Mouse (Mus musculus): Measurements from ENCODE around the gene Arpc4. TPM values are rescaled to one million over a fixed set of nuclear protein-coding genes. Genes with fewer than 3 reads are reported as not detected.

Arpc4 gene
- polyA plus RNA-seq, 1 experiment from 2014 or later = 327 TPM

GRCm38 (mm10) chr6:113392387-113393071, 14.6 kb downstream of the Arpc4 start:
- peak overlapping the region; percentile 53 for H3K4me3 ChIP-seq (replicated peaks)
- ATAC-seq (ENCODE audit: low FRiP score) = peak; percentile 88
- 0% methylated on average over 51 of the region's 51 CpGs for whole genome bisulfite sequencing
- no peaks in the 10 kb centered on the region for H3K9me3 ChIP-seq
- peaks cover 41% of the 10 kb centered on the region for H3K36me3 ChIP-seq (replicated peaks)
- H3K9ac ChIP-seq = peak overlapping the region; percentile 72
- peak overlapping the region; percentile 87 for H3K27ac ChIP-seq
- peaks cover 17% of the 10 kb centered on the region for H3K4me1 ChIP-seq
- peak overlapping the region; percentile 87 for H3K4me2 ChIP-seq
- no peaks in the 10 kb centered on the region for H3K27me3 ChIP-seq

- Histone ChIP-seq H3K4me3 (replicated peaks) (no peak overlapping the region), H3K27ac (no peak overlapping the region), H3K4me1 (peaks cover 17% of the 10 kb centered on the region), H3K27me3 (no peaks in the 10 kb centered on the region), H3K9ac (no peak overlapping the region), H3K36me3 (replicated peaks) (peaks cover 27% of the 10 kb centered on the region), H3K4me2 (no peak overlapping the region), H3K9me3 (no peaks in the 10 kb centered on the region)
- ATAC-seq (ENCODE audit: low FRiP score) = no peak
- 93% methylated on average over 6 of the region's 6 CpGs for WGBS
Measured at GRCm38 (mm10) chr6:113393951-113394350, 16.0 kb downstream of the Arpc4 start.

- ATAC-seq (ENCODE audit: low FRiP score) = no peak
- Histone ChIP-seq H3K9ac (no peak overlapping the region), H3K4me1 (peaks cover 17% of the 10 kb centered on the region), H3K9me3 (no peaks in the 10 kb centered on the region), H3K36me3 (replicated peaks) (peaks cover 18% of the 10 kb centered on the region), H3K4me2 (no peak overlapping the region), H3K4me3 (replicated peaks) (no peak overlapping the region), H3K27ac (no peak overlapping the region), H3K27me3 (no peaks in the 10 kb centered on the region)
- WGBS = 94% methylated on average over 11 of the region's 11 CpGs
Measured at GRCm38 (mm10) chr6:113394811-113395210, 16.9 kb downstream of the Arpc4 start.

GRCm38 (mm10) chr6:113395501-113395900, 17.6 kb downstream of the Arpc4 start:
- no peaks in the 10 kb centered on the region for H3K9me3 ChIP-seq
- peaks cover 17% of the 10 kb centered on the region for H3K4me1 ChIP-seq
- no peak overlapping the region for H3K4me3 ChIP-seq (replicated peaks)
- no peak overlapping the region for H3K9ac ChIP-seq
- WGBS = 90% methylated on average over 6 of the region's 6 CpGs
- no peaks in the 10 kb centered on the region for H3K27me3 ChIP-seq
- H3K27ac ChIP-seq = no peak overlapping the region
- no peak overlapping the region for H3K4me2 ChIP-seq
- peaks cover 13% of the 10 kb centered on the region for H3K36me3 ChIP-seq (replicated peaks)
- ATAC-seq (ENCODE audit: low FRiP score) = no peak

- peaks cover 13% of the 10 kb centered on the region for H3K36me3 ChIP-seq (replicated peaks)
- no peak for ATAC-seq (ENCODE audit: low FRiP score)
- WGBS = 82% methylated on average over 10 of the region's 10 CpGs
Measured at GRCm38 (mm10) chr6:113396270-113397030, 18.5 kb downstream of the Arpc4 start.

GRCm38 (mm10) chr6:113402094-113402493, 24.2 kb downstream of the Arpc4 start:
- H3K9me3 ChIP-seq = no peaks in the 10 kb centered on the region

More at GRCm38 (mm10) chr6:113396270-113397030, 18.5 kb downstream of the Arpc4 start:
- Histone ChIP-seq H3K9me3 (no peaks in the 10 kb centered on the region), H3K4me2 (no peak overlapping the region), H3K9ac (no peak overlapping the region), H3K4me3 (replicated peaks) (no peak overlapping the region), H3K27ac (no peak overlapping the region), H3K4me1 (peaks cover 16% of the 10 kb centered on the region), H3K27me3 (no peaks in the 10 kb centered on the region)

GRCm38 (mm10) chr6:113404649-113405448, 26.9 kb downstream of the Arpc4 start:
- no peak overlapping the region for H3K4me3 ChIP-seq (replicated peaks)
- no peaks in the 10 kb centered on the region for H3K4me1 ChIP-seq
- no peaks in the 10 kb centered on the region for H3K9me3 ChIP-seq
- WGBS = 75% methylated on average over 12 of the region's 12 CpGs
- no peak overlapping the region for H3K9ac ChIP-seq
- H3K27me3 ChIP-seq = no peaks in the 10 kb centered on the region
- H3K36me3 ChIP-seq (replicated peaks) = peaks cover 13% of the 10 kb centered on the region
- no peak for ATAC-seq (ENCODE audit: low FRiP score)
- no peak overlapping the region for H3K4me2 ChIP-seq
- H3K27ac ChIP-seq = no peak overlapping the region

More at GRCm38 (mm10) chr6:113402094-113402493, 24.2 kb downstream of the Arpc4 start:
- ATAC-seq (ENCODE audit: low FRiP score) = no peak
- Histone ChIP-seq H3K36me3 (replicated peaks) (peaks cover 2% of the 10 kb centered on the region), H3K27ac (no peak overlapping the region), H3K4me2 (no peak overlapping the region), H3K27me3 (no peaks in the 10 kb centered on the region), H3K4me1 (no peaks in the 10 kb centered on the region), H3K9ac (no peak overlapping the region), H3K4me3 (replicated peaks) (no peak overlapping the region)
- WGBS = 95% methylated on average over 13 of the region's 13 CpGs

GRCm38 (mm10) chr6:113405483-113405882, 27.6 kb downstream of the Arpc4 start:
- Histone ChIP-seq H3K4me2 (no peak overlapping the region), H3K4me1 (no peaks in the 10 kb centered on the region), H3K9me3 (no peaks in the 10 kb centered on the region), H3K27ac (no peak overlapping the region), H3K4me3 (replicated peaks) (no peak overlapping the region), H3K27me3 (no peaks in the 10 kb centered on the region), H3K9ac (no peak overlapping the region), H3K36me3 (replicated peaks) (peaks cover 13% of the 10 kb centered on the region)
- ATAC-seq (ENCODE audit: low FRiP score) = no peak
- WGBS = 89% methylated on average over 6 of the region's 6 CpGs

- Histone ChIP-seq H3K4me1 (no peaks in the 10 kb centered on the region), H3K27ac (no peak overlapping the region), H3K4me2 (no peak overlapping the region), H3K4me3 (replicated peaks) (no peak overlapping the region), H3K9me3 (no peaks in the 10 kb centered on the region), H3K9ac (no peak overlapping the region), H3K27me3 (no peaks in the 10 kb centered on the region), H3K36me3 (replicated peaks) (peaks cover 13% of the 10 kb centered on the region)
- WGBS = 81% methylated on average over 9 of the region's 9 CpGs
- ATAC-seq (ENCODE audit: low FRiP score) = no peak
Measured at GRCm38 (mm10) chr6:113406683-113407082, 28.8 kb downstream of the Arpc4 start.

- Histone ChIP-seq H3K4me1 (no peaks in the 10 kb centered on the region), H3K27me3 (no peaks in the 10 kb centered on the region), H3K36me3 (replicated peaks) (peaks cover 23% of the 10 kb centered on the region), H3K4me3 (replicated peaks) (no peak overlapping the region), H3K9me3 (no peaks in the 10 kb centered on the region), H3K27ac (no peak overlapping the region), H3K4me2 (no peak overlapping the region), H3K9ac (no peak overlapping the region)
- 79% methylated on average over 1 of the region's 1 CpGs for WGBS
- no peak for ATAC-seq (ENCODE audit: low FRiP score)
Measured at GRCm38 (mm10) chr6:113410001-113410400, 32.1 kb downstream of the Arpc4 start.

- Histone ChIP-seq H3K27ac (no peak overlapping the region), H3K27me3 (no peaks in the 10 kb centered on the region), H3K9me3 (no peaks in the 10 kb centered on the region), H3K4me1 (peaks cover 17% of the 10 kb centered on the region), H3K4me3 (replicated peaks) (no peak overlapping the region), H3K36me3 (replicated peaks) (peaks cover 28% of the 10 kb centered on the region), H3K9ac (no peak overlapping the region), H3K4me2 (no peak overlapping the region)
- ATAC-seq (ENCODE audit: low FRiP score) = no peak
- 95% methylated on average over 5 of the region's 5 CpGs for WGBS
Measured at GRCm38 (mm10) chr6:113416416-113416815, 38.5 kb downstream of the Arpc4 start.

Measured in forebrain, embryonic 12.5 days (tissue).